Mouse (Mus musculus) stomach, postnatal 0 days (tissue): ENCODE results near the gene Gm13889.

ENCODE experiments used
- CTCF ChIP-seq: IDR thresholded peaks from 2 replicates; pipeline ENCODE4 v1.5.1; 2016; ENCODE audit warnings: antibody characterized with exemption, low read depth, mild to moderate bottlenecking, moderate library complexity
- EP300 ChIP-seq: optimal IDR thresholded peaks from 2 replicates; pipeline ENCODE3; 2016; ENCODE audit warnings: antibody characterized with exemption

DNA sequence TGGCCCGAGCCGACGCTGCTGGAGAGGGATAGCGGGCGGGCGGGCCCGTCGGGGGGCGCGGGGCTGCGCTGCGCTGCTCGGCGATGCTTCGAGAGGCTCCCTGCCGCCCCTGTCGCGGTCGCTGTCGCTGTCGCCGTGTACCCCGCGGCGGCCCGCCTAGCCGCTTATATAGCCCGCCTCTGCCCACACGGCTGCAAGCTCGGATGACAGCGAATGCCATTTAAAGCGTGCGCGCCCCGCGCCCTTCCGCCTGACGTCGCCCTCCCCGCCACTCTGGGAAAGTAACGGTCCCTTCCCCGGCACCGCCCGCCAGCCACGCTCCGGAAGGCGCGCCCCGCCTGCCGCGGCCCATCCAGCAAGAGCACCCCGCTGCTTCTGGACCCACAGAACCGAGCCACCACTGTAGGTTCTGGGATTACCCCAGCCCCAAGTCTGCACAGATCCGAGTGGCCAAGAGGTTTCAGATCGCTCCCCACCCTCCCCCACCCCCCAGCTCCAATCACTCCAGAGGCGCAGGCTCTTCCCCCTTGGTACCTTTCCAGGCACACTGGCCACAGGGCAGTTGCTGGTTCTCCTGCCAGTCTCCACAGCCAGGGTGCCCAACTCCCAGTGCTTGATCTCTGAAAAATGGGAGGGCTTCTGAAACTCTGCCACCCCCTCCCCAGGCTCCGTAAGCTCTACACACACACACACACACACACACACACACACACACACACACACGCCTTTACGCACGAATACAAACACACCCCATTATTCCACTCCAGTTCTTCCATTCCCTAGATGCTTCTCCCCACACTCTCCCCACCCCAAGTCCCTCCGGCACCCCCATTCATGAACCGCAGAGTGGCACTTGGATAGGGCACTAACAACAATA, at the start of gene Gm13889:
- TF ChIP-seq EP300: no peak
- TF ChIP-seq CTCF: peak; percentile 24
